9 mouse cellular contexts compared by ENCODE assay signal in genomic region chr4:102759095-102759890, GRCm38 (mm10). TPM values are rescaled to one million over a fixed set of nuclear protein-coding genes. Genes with fewer than 3 reads are reported as not detected.
DNase-seq lines count a peak whose midpoint lies in the region; ATAC-seq and TF ChIP-seq lines count a peak whose summit lies in the region.
"Had no signal": no experiment of that assay in that cellular context is flagged by ENCODE, and none has a peak within 500 bp of the region (broad histone marks: within the 10 kb centered on the region; RNA-seq: fewer than 3 reads in every experiment).

No protein-coding gene starts in this region.

- peaks cover 10% of the 10 kb centered on the region; the same call in 1 of the 2 replicates for H3K4me1 ChIP-seq in embryonic facial prominence, embryonic 12.5 days
- no peaks in the 10 kb centered on the region for H3K4me1 ChIP-seq in heart, embryonic 11.5 days (ENCODE audit: control insufficient read depth, insufficient read depth, low read length)
- peaks cover 28% of the 10 kb centered on the region for H3K4me1 ChIP-seq in midbrain, embryonic 16.5 days (ENCODE audit: control insufficient read depth, insufficient read depth, low read length)
- H3K4me1 ChIP-seq in thymus, adult 2 months (replicated peaks; ENCODE audit: control insufficient read depth, insufficient read depth, low read length), result peaks cover 13% of the 10 kb centered on the region

- no peaks in the 10 kb centered on the region for H3K36me3 ChIP-seq in embryonic facial prominence, embryonic 12.5 days
- no peaks in the 10 kb centered on the region for H3K36me3 ChIP-seq in heart, embryonic 11.5 days (ENCODE audit: control insufficient read depth, insufficient read depth, low read length)
- H3K36me3 ChIP-seq in midbrain, embryonic 16.5 days (ENCODE audit: control insufficient read depth, insufficient read depth, low read length), result no peaks in the 10 kb centered on the region
- no peaks in the 10 kb centered on the region for H3K36me3 ChIP-seq in thymus, adult 2 months (ENCODE audit: control insufficient read depth, insufficient read depth, low read length)
- H3K36me3 ChIP-seq: G1E had no signal

- TF ChIP-seq POLR2A in thymus, adult 2 months (IDR thresholded peaks at IDR 0.05; ENCODE audit: control insufficient read depth, extremely low read depth, insufficient read depth, low read length, poor library complexity), result no peak

- H3K9me3 ChIP-seq in embryonic facial prominence, embryonic 12.5 days, result no peaks in the 10 kb centered on the region
- H3K9me3 ChIP-seq in heart, embryonic 11.5 days (replicated peaks; ENCODE audit: control insufficient read depth, low read length), result no peaks in the 10 kb centered on the region
- no peaks in the 10 kb centered on the region for H3K9me3 ChIP-seq in midbrain, embryonic 16.5 days (replicated peaks; ENCODE audit: control insufficient read depth, low read length, poor library complexity, severe bottlenecking)

- under 1% methylated on average over 41 of the region's 41 CpGs for WGBS in embryonic facial prominence, embryonic 12.5 days
- whole genome bisulfite sequencing in heart, embryonic 11.5 days (ENCODE audit: insufficient replicate concordance), result under 1% methylated on average over 41 of the region's 41 CpGs
- WGBS in midbrain, embryonic 16.5 days, result under 1% methylated on average over 41 of the region's 41 CpGs
- 4% methylated on average over 41 of the region's 41 CpGs for WGBS in thymus, adult 2 months

- DNase-seq in ovary, postnatal 36 days (ENCODE audit: low spot score), result peak; percentile 31
- DNase-seq in ovary, postnatal 14 days (ENCODE audit: low spot score), result no peak
- peak; percentile 33 for DNase-seq in kidney, postnatal 10 days
- peak; percentile 8 for DNase-seq in liver
- peak; percentile 17 for DNase-seq in thymus, adult 2 months

- H3K27me3 ChIP-seq in embryonic facial prominence, embryonic 12.5 days, result no peaks in the 10 kb centered on the region
- H3K27me3 ChIP-seq in heart, embryonic 11.5 days (ENCODE audit: control insufficient read depth, insufficient read depth, low read length), result peaks cover 3% of the 10 kb centered on the region; the same call in 1 of the 2 replicates
- H3K27me3 ChIP-seq in midbrain, embryonic 16.5 days (ENCODE audit: control insufficient read depth, insufficient read depth, low read depth, low read length), result no peaks in the 10 kb centered on the region
- H3K27me3 ChIP-seq in thymus, adult 2 months (ENCODE audit: control insufficient read depth, insufficient read depth, low read length), result no peaks in the 10 kb centered on the region

- peak overlapping the region; percentile 78 for H3K4me2 ChIP-seq in embryonic facial prominence, embryonic 12.5 days (replicated peaks)
- H3K4me2 ChIP-seq in heart, embryonic 11.5 days, result peak overlapping the region; percentile 96
- H3K4me2 ChIP-seq in midbrain, embryonic 16.5 days (ENCODE audit: low read length), result peak overlapping the region; percentile 89

- H3K4me3 ChIP-seq in embryonic facial prominence, embryonic 12.5 days, result peak overlapping the region; percentile 46
- peak overlapping the region; percentile 59 for H3K4me3 ChIP-seq in heart, embryonic 11.5 days (ENCODE audit: low read depth, low read length)
- peak overlapping the region; percentile 66 for H3K4me3 ChIP-seq in midbrain, embryonic 16.5 days (ENCODE audit: low read depth, low read length)
- H3K4me3 ChIP-seq in thymus, adult 2 months (ENCODE audit: control insufficient read depth, insufficient read depth, low read length), result peak overlapping the region; percentile 49

- no peak for TF ChIP-seq CTCF in thymus, adult 2 months (IDR thresholded peaks at IDR 0.05; ENCODE audit: borderline replicate concordance, control insufficient read depth, extremely low read depth, insufficient read depth, low read length, poor library complexity)

- ATAC-seq in embryonic facial prominence, embryonic 12.5 days (ENCODE audit: insufficient number of reproducible peaks, insufficient read depth, low FRiP score, low TSS enrichment), result 0 out of 2 replicates have a peak, but pooled peaks have one; percentile 3
- no peak; the same call in 1 of the 2 replicates for ATAC-seq in heart, embryonic 11.5 days (replicated peaks; ENCODE audit: insufficient number of reproducible peaks, low FRiP score, low TSS enrichment)
- peak; percentile 71 for ATAC-seq in midbrain, embryonic 16.5 days

- H3K9ac ChIP-seq in embryonic facial prominence, embryonic 12.5 days, result peak overlapping the region; percentile 56
- peak overlapping the region; percentile 70 for H3K9ac ChIP-seq in heart, embryonic 11.5 days (ENCODE audit: low read depth, low read length)
- peak overlapping the region; percentile 96 for H3K9ac ChIP-seq in midbrain, embryonic 16.5 days (ENCODE audit: low read depth, low read length)

- peak overlapping the region; percentile 72 for H3K27ac ChIP-seq in embryonic facial prominence, embryonic 12.5 days
- H3K27ac ChIP-seq in heart, embryonic 11.5 days (ENCODE audit: low read depth, low read length), result no peak overlapping the region
- peak overlapping the region; percentile 100 for H3K27ac ChIP-seq in midbrain, embryonic 16.5 days (ENCODE audit: low read length)
- H3K27ac ChIP-seq in thymus, adult 2 months (ENCODE audit: control insufficient read depth, insufficient read depth, low read length), result no peak overlapping the region

RNA-seq across cellular contexts. Expression of gene Sgip1, which starts 18.2 kb away (rescaled TPM):
- 14.1 and 17.7 TPM in 2 replicates for polyA plus RNA-seq in embryonic facial prominence, embryonic 12.5 days (2016; fragmentation: Nextera tagmentation; extraction: Ambion mirVana)
- polyA plus RNA-seq in heart, embryonic 11.5 days (2014; fragmentation: Nextera tagmentation; extraction: Ambion mirVana), result 1.5 and 3.2 TPM in 2 replicates
- 79.9 and 80.4 TPM in 2 replicates for polyA plus RNA-seq in midbrain, embryonic 16.5 days (2015; fragmentation: Nextera tagmentation; extraction: Ambion mirVana)
- 0.63 and 1.0 TPM in 2 replicates for polyA plus RNA-seq in thymus, adult 2 months (2012; rRNA removed)
- polyA plus RNA-seq: G1E had no signal

Comparison
In these comparisons a context has a peak if more than half of its experiments do, and no peak if none do; other contexts are left out.
1. H3K27ac ChIP-seq: peak in embryonic facial prominence, embryonic 12.5 days (single experiment) and midbrain, embryonic 16.5 days (single experiment); none in heart, embryonic 11.5 days (single experiment) and thymus, adult 2 months (single experiment).
2. Peak in every context shown above with its lines, with median percentiles within 50 percentile points of each other: H3K4me2 ChIP-seq, H3K4me3 ChIP-seq and H3K9ac ChIP-seq.